Mouse (Mus musculus): ENCODE data around the gene Pde1a. TPM values are rescaled to one million over a fixed set of nuclear protein-coding genes. Genes with fewer than 3 reads are reported as not detected.

The Pde1a gene
- polyA plus RNA-seq, 1 experiment from 2014 or later = 21.3 TPM

- Histone ChIP-seq H3K4me2 (no peak overlapping the region), H3K36me3 (ENCODE audit: control insufficient read depth, insufficient read depth, low read length) (no peaks in the 10 kb centered on the region), H3K27me3 (ENCODE audit: control insufficient read depth, insufficient read depth, low read length) (no peaks in the 10 kb centered on the region), H3K4me1 (ENCODE audit: control insufficient read depth, insufficient read depth, low read length) (peaks cover 4% of the 10 kb centered on the region; the same call in 1 of the 2 replicates), H3K9ac (ENCODE audit: low read depth, low read length) (no peak overlapping the region), H3K4me3 (ENCODE audit: low read depth, low read length) (no peak overlapping the region), H3K27ac (ENCODE audit: low read depth, low read length) (peak overlapping the region; percentile 2; the same call in 1 of the 2 replicates), H3K9me3 (replicated peaks; ENCODE audit: control insufficient read depth, low read length) (no peaks in the 10 kb centered on the region)
- ATAC-seq (replicated peaks; ENCODE audit: insufficient number of reproducible peaks, low FRiP score, low TSS enrichment) = no peak
- WGBS (ENCODE audit: insufficient replicate concordance) = 26% methylated on average over 4 of the region's 4 CpGs
Measured at GRCm38 (mm10) chr2:79983778-79984177, 145.5 kb downstream of the Pde1a start.

GRCm38 (mm10) chr2:79983222-79983632, 146.0 kb downstream of the Pde1a start:
- no peak overlapping the region for H3K9ac ChIP-seq (ENCODE audit: low read depth, low read length)
- no peaks in the 10 kb centered on the region for H3K27me3 ChIP-seq (ENCODE audit: control insufficient read depth, insufficient read depth, low read length)
- no peak overlapping the region for H3K27ac ChIP-seq (ENCODE audit: low read depth, low read length)
- peaks cover 4% of the 10 kb centered on the region; the same call in 1 of the 2 replicates for H3K4me1 ChIP-seq (ENCODE audit: control insufficient read depth, insufficient read depth, low read length)
- H3K4me3 ChIP-seq (ENCODE audit: low read depth, low read length) = no peak overlapping the region
- no peaks in the 10 kb centered on the region for H3K36me3 ChIP-seq (ENCODE audit: control insufficient read depth, insufficient read depth, low read length)
- H3K9me3 ChIP-seq (replicated peaks; ENCODE audit: control insufficient read depth, low read length) = no peaks in the 10 kb centered on the region
- ATAC-seq (replicated peaks; ENCODE audit: insufficient number of reproducible peaks, low FRiP score, low TSS enrichment) = peak; percentile 77
- no peak overlapping the region for H3K4me2 ChIP-seq
- WGBS (ENCODE audit: insufficient replicate concordance) = 23% methylated on average over 9 of the region's 9 CpGs

DNA sequence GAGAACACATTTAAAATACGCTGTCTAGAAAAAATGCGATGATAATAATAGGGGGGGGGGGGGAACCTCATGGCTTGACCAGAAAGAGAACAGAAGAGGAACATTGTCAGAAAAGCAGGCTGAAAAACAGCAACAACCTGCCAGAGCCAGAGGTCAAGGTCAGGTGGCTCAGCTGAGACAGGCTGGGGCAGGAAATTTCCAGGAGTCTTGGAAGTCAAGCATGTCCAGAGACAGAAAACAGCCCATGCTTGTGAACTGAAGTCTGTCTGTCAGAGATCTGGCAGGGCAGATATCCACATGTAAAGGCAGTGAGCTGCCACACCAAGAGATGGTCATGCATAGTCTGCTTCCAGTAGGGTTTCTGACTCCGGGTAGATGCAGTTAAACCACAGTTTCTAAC, 147.5 kb downstream of the Pde1a start:
- no peaks in the 10 kb centered on the region for H3K36me3 ChIP-seq (ENCODE audit: control insufficient read depth, insufficient read depth, low read length)
- no peak for ATAC-seq (replicated peaks; ENCODE audit: insufficient number of reproducible peaks, low FRiP score, low TSS enrichment)
- no peaks in the 10 kb centered on the region for H3K9me3 ChIP-seq (replicated peaks; ENCODE audit: control insufficient read depth, low read length)
- no peaks in the 10 kb centered on the region for H3K27me3 ChIP-seq (ENCODE audit: control insufficient read depth, insufficient read depth, low read length)
- H3K4me2 ChIP-seq = no peak overlapping the region
- no peak overlapping the region for H3K27ac ChIP-seq (ENCODE audit: low read depth, low read length)
- H3K4me3 ChIP-seq (ENCODE audit: low read depth, low read length) = no peak overlapping the region
- H3K9ac ChIP-seq (ENCODE audit: low read depth, low read length) = no peak overlapping the region
- peaks cover 8% of the 10 kb centered on the region for H3K4me1 ChIP-seq (ENCODE audit: control insufficient read depth, insufficient read depth, low read length)
- WGBS (ENCODE audit: insufficient replicate concordance) = 76% methylated on average over 3 of the region's 3 CpGs

DNA sequence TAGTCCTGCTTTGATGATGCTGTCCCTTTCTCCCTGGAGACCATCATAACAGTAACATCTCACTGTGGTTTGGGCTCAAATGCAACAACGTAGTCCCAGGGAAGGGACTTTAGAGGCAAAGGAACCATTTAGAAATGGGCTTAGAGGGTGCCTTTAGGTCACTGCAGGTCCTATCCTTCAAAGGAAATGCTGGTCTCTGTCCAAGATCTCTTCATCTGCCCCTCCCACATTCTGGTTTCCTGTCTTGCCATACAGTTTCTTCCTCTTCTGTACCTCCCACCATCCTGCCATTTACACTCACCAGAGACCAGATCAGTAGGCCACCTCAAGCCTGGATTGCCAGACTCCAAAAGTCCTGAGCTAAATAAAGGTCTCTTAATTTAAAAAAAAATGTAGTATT, 150.3 kb downstream of the Pde1a start:
- H3K27me3 ChIP-seq (ENCODE audit: control insufficient read depth, insufficient read depth, low read length) = no peaks in the 10 kb centered on the region
- ATAC-seq (replicated peaks; ENCODE audit: insufficient number of reproducible peaks, low FRiP score, low TSS enrichment) = no peak
- no peaks in the 10 kb centered on the region for H3K36me3 ChIP-seq (ENCODE audit: control insufficient read depth, insufficient read depth, low read length)
- H3K4me3 ChIP-seq (ENCODE audit: low read depth, low read length) = no peak overlapping the region
- 89% methylated on average over 1 of the region's 1 CpGs for WGBS (ENCODE audit: insufficient replicate concordance)
- no peaks in the 10 kb centered on the region for H3K9me3 ChIP-seq (replicated peaks; ENCODE audit: control insufficient read depth, low read length)
- H3K4me2 ChIP-seq = no peak overlapping the region
- peaks cover 8% of the 10 kb centered on the region for H3K4me1 ChIP-seq (ENCODE audit: control insufficient read depth, insufficient read depth, low read length)
- no peak overlapping the region for H3K27ac ChIP-seq (ENCODE audit: low read depth, low read length)
- H3K9ac ChIP-seq (ENCODE audit: low read depth, low read length) = no peak overlapping the region

GRCm38 (mm10) chr2:79977259-79977658, 152.0 kb downstream of the Pde1a start:
- no peak overlapping the region for H3K4me3 ChIP-seq (ENCODE audit: low read depth, low read length)
- ATAC-seq (replicated peaks; ENCODE audit: insufficient number of reproducible peaks, low FRiP score, low TSS enrichment) = no peak
- 45% methylated on average over 5 of the region's 5 CpGs for WGBS (ENCODE audit: insufficient replicate concordance)
- H3K4me1 ChIP-seq (ENCODE audit: control insufficient read depth, insufficient read depth, low read length) = peaks cover 8% of the 10 kb centered on the region
- no peaks in the 10 kb centered on the region for H3K27me3 ChIP-seq (ENCODE audit: control insufficient read depth, insufficient read depth, low read length)
- no peaks in the 10 kb centered on the region for H3K36me3 ChIP-seq (ENCODE audit: control insufficient read depth, insufficient read depth, low read length)
- no peaks in the 10 kb centered on the region for H3K9me3 ChIP-seq (replicated peaks; ENCODE audit: control insufficient read depth, low read length)
- peak overlapping the region; percentile 27; the same call in 1 of the 2 replicates for H3K4me2 ChIP-seq
- no peak overlapping the region for H3K27ac ChIP-seq (ENCODE audit: low read depth, low read length)
- H3K9ac ChIP-seq (ENCODE audit: low read depth, low read length) = no peak overlapping the region

GRCm38 (mm10) chr2:79975947-79976346, 153.3 kb downstream of the Pde1a start:
- Histone ChIP-seq H3K9me3 (replicated peaks; ENCODE audit: control insufficient read depth, low read length) (no peaks in the 10 kb centered on the region), H3K4me2 (no peak overlapping the region), H3K4me3 (ENCODE audit: low read depth, low read length) (no peak overlapping the region), H3K27ac (ENCODE audit: low read depth, low read length) (no peak overlapping the region), H3K36me3 (ENCODE audit: control insufficient read depth, insufficient read depth, low read length) (no peaks in the 10 kb centered on the region), H3K9ac (ENCODE audit: low read depth, low read length) (no peak overlapping the region), H3K4me1 (ENCODE audit: control insufficient read depth, insufficient read depth, low read length) (peaks cover 4% of the 10 kb centered on the region; the same call in 1 of the 2 replicates), H3K27me3 (ENCODE audit: control insufficient read depth, insufficient read depth, low read length) (no peaks in the 10 kb centered on the region)
- ATAC-seq (replicated peaks; ENCODE audit: insufficient number of reproducible peaks, low FRiP score, low TSS enrichment) = no peak

GRCm38 (mm10) chr2:79972271-79972670, 157.0 kb downstream of the Pde1a start:
- H3K4me2 ChIP-seq = no peak overlapping the region
- H3K27me3 ChIP-seq (ENCODE audit: control insufficient read depth, insufficient read depth, low read length) = no peaks in the 10 kb centered on the region
- ATAC-seq (replicated peaks; ENCODE audit: insufficient number of reproducible peaks, low FRiP score, low TSS enrichment) = no peak
- no peak overlapping the region for H3K4me3 ChIP-seq (ENCODE audit: low read depth, low read length)
- H3K9me3 ChIP-seq (replicated peaks; ENCODE audit: control insufficient read depth, low read length) = no peaks in the 10 kb centered on the region
- H3K27ac ChIP-seq (ENCODE audit: low read depth, low read length) = no peak overlapping the region
- H3K36me3 ChIP-seq (ENCODE audit: control insufficient read depth, insufficient read depth, low read length) = no peaks in the 10 kb centered on the region
- H3K9ac ChIP-seq (ENCODE audit: low read depth, low read length) = no peak overlapping the region
- H3K4me1 ChIP-seq (ENCODE audit: control insufficient read depth, insufficient read depth, low read length) = peaks cover under 1% of the 10 kb centered on the region; the same call in 1 of the 2 replicates

GRCm38 (mm10) chr2:79969594-79969993, 159.7 kb downstream of the Pde1a start:
- no peak overlapping the region for H3K4me2 ChIP-seq
- no peak overlapping the region for H3K4me3 ChIP-seq (ENCODE audit: low read depth, low read length)
- H3K36me3 ChIP-seq (ENCODE audit: control insufficient read depth, insufficient read depth, low read length) = no peaks in the 10 kb centered on the region
- no peak for ATAC-seq (replicated peaks; ENCODE audit: insufficient number of reproducible peaks, low FRiP score, low TSS enrichment)
- WGBS (ENCODE audit: insufficient replicate concordance) = 47% methylated on average over 5 of the region's 5 CpGs
- no peak overlapping the region for H3K9ac ChIP-seq (ENCODE audit: low read depth, low read length)
- no peaks in the 10 kb centered on the region for H3K9me3 ChIP-seq (replicated peaks; ENCODE audit: control insufficient read depth, low read length)
- peaks cover 8% of the 10 kb centered on the region for H3K4me1 ChIP-seq (ENCODE audit: control insufficient read depth, insufficient read depth, low read length)
- no peak overlapping the region for H3K27ac ChIP-seq (ENCODE audit: low read depth, low read length)
- H3K27me3 ChIP-seq (ENCODE audit: control insufficient read depth, insufficient read depth, low read length) = no peaks in the 10 kb centered on the region

- ATAC-seq (replicated peaks; ENCODE audit: insufficient number of reproducible peaks, low FRiP score, low TSS enrichment) = no peak
- no peaks in the 10 kb centered on the region for H3K9me3 ChIP-seq (replicated peaks; ENCODE audit: control insufficient read depth, low read length)
- 54% methylated on average over 9 of the region's 9 CpGs for WGBS (ENCODE audit: insufficient replicate concordance)
- H3K4me3 ChIP-seq (ENCODE audit: low read depth, low read length) = no peak overlapping the region
- peaks cover 8% of the 10 kb centered on the region for H3K4me1 ChIP-seq (ENCODE audit: control insufficient read depth, insufficient read depth, low read length)
- no peak overlapping the region for H3K27ac ChIP-seq (ENCODE audit: low read depth, low read length)
- H3K27me3 ChIP-seq (ENCODE audit: control insufficient read depth, insufficient read depth, low read length) = no peaks in the 10 kb centered on the region
- no peak overlapping the region for H3K9ac ChIP-seq (ENCODE audit: low read depth, low read length)
- H3K4me2 ChIP-seq = no peak overlapping the region
- no peaks in the 10 kb centered on the region for H3K36me3 ChIP-seq (ENCODE audit: control insufficient read depth, insufficient read depth, low read length)
Measured at GRCm38 (mm10) chr2:79966681-79967506, 162.4 kb downstream of the Pde1a start.
